28 mouse cellular contexts compared by ENCODE assay signal in genomic region chr14:102867697-102868096, GRCm38 (mm10).
"Had no signal": no experiment of that assay in that cellular context is flagged by ENCODE, and none has a peak within 500 bp of the region (broad histone marks: within the 10 kb centered on the region; RNA-seq: fewer than 3 reads in every experiment).

No protein-coding gene starts in this region.

- H3K27me3 ChIP-seq: embryonic facial prominence, embryonic 12.5 days; embryonic facial prominence, embryonic 13.5 days; embryonic facial prominence, embryonic 15.5 days; forebrain, embryonic 12.5 days; forebrain, embryonic 13.5 days; forebrain, embryonic 15.5 days had no signal

- H3K27ac ChIP-seq: embryonic facial prominence, embryonic 10.5 days; embryonic facial prominence, embryonic 12.5 days; embryonic facial prominence, embryonic 13.5 days; embryonic facial prominence, embryonic 15.5 days; forebrain, embryonic 10.5 days; forebrain, embryonic 12.5 days; forebrain, embryonic 13.5 days; forebrain, embryonic 15.5 days; gastrocnemius, adult 2 months; heart, adult 2 months had no signal

- H3K9me3 ChIP-seq: embryonic facial prominence, embryonic 10.5 days; embryonic facial prominence, embryonic 12.5 days; embryonic facial prominence, embryonic 13.5 days; embryonic facial prominence, embryonic 15.5 days; forebrain, embryonic 10.5 days; forebrain, embryonic 12.5 days; forebrain, embryonic 13.5 days; forebrain, embryonic 15.5 days had no signal

- DNase-seq: cerebellum, adult 2 months; cerebellum, adult 8-10 months; cerebellum, adult 9-10 months; cerebellum, adult 9-11 months; cerebellum, postnatal 10 days; cerebellum, postnatal 14 days; cerebellum, postnatal 25 days; cerebellum, postnatal 36 days; embryo, embryonic 11 days; forebrain, postnatal 0 days; gastrocnemius, adult 2 months; gastrocnemius, postnatal 10 days; gastrocnemius, postnatal 14 days; gastrocnemius, postnatal 25 days; gastrocnemius, postnatal 36 days; heart, adult 18-20 months; heart, adult 2 months had no signal

- ATAC-seq: forebrain, embryonic 13.5 days; forebrain, embryonic 14.5 days; forebrain, embryonic 15.5 days; forebrain, embryonic 16.5 days; forebrain, postnatal 0 days had no signal

- H3K36me3 ChIP-seq: embryonic facial prominence, embryonic 10.5 days; embryonic facial prominence, embryonic 12.5 days; embryonic facial prominence, embryonic 13.5 days; embryonic facial prominence, embryonic 15.5 days; forebrain, embryonic 10.5 days; forebrain, embryonic 12.5 days; forebrain, embryonic 15.5 days had no signal

- H3K4me3 ChIP-seq: embryonic facial prominence, embryonic 10.5 days; embryonic facial prominence, embryonic 12.5 days; embryonic facial prominence, embryonic 13.5 days; embryonic facial prominence, embryonic 15.5 days; erythroblast, embryonic 14.5 days; forebrain, embryonic 10.5 days; forebrain, embryonic 12.5 days; forebrain, embryonic 13.5 days; forebrain, embryonic 15.5 days; gastrocnemius, adult 2 months; heart, adult 2 months had no signal

- H3K4me1 ChIP-seq: embryonic facial prominence, embryonic 10.5 days; embryonic facial prominence, embryonic 12.5 days; embryonic facial prominence, embryonic 13.5 days; embryonic facial prominence, embryonic 15.5 days; forebrain, embryonic 10.5 days; forebrain, embryonic 12.5 days; forebrain, embryonic 13.5 days; forebrain, embryonic 15.5 days had no signal

- H3K9ac ChIP-seq: embryonic facial prominence, embryonic 12.5 days; embryonic facial prominence, embryonic 13.5 days; embryonic facial prominence, embryonic 15.5 days; forebrain, embryonic 12.5 days; forebrain, embryonic 13.5 days; forebrain, embryonic 15.5 days; forebrain, postnatal 0 days had no signal

- H3K4me2 ChIP-seq: embryonic facial prominence, embryonic 12.5 days; embryonic facial prominence, embryonic 13.5 days; embryonic facial prominence, embryonic 15.5 days; forebrain, embryonic 12.5 days; forebrain, embryonic 13.5 days; forebrain, embryonic 15.5 days had no signal
